Mouse (Mus musculus): ENCODE measurements around the gene Isy1. TPM values are rescaled to one million over a fixed set of nuclear protein-coding genes. Genes with fewer than 3 reads are reported as not detected.

The Isy1 gene
- polyA plus RNA-seq, 2 experiments: 41.8 to 51.5 TPM

- H3K27me3 ChIP-seq (ENCODE audit: control insufficient read depth, insufficient read depth, low read length): no peaks in the 10 kb centered on the region
- ATAC-seq (ENCODE audit: low FRiP score, low read depth) (no peak), DNase-seq (ENCODE audit: low spot score) (no peak)
- H3K36me3 ChIP-seq (ENCODE audit: control insufficient read depth, insufficient read depth, low read length): no peaks in the 10 kb centered on the region
- H3K9ac ChIP-seq (ENCODE audit: low read depth, low read length, severe bottlenecking): no peak overlapping the region
- H3K9me3 ChIP-seq (ENCODE audit: control insufficient read depth, low read length): no peaks in the 10 kb centered on the region
- no peak overlapping the region for H3K27ac ChIP-seq (replicated peaks; ENCODE audit: low read depth, low read length)
- no peak for TF ChIP-seq POLR2A (IDR thresholded peaks at IDR 0.05; ENCODE audit: borderline replicate concordance, extremely low read depth, insufficient read depth, insufficient read length)
- WGBS: 70% methylated on average over 3 of the region's 3 CpGs
- H3K4me3 ChIP-seq (replicated peaks; ENCODE audit: low read length): no peak overlapping the region
- no peak overlapping the region for H3K4me2 ChIP-seq (replicated peaks; ENCODE audit: low read depth, low read length, severe bottlenecking)
- no peaks in the 10 kb centered on the region for H3K4me1 ChIP-seq (ENCODE audit: control insufficient read depth, insufficient read depth, low read length)
These were observed 41.0 kb upstream of the Isy1 start for GRCm38 (mm10) chr6:87879628-87880027.

GRCm38 (mm10) chr6:87879010-87879409 is 40.4 kb upstream of the Isy1 start:
- TF ChIP-seq POLR2A (IDR thresholded peaks at IDR 0.05; ENCODE audit: borderline replicate concordance, extremely low read depth, insufficient read depth, insufficient read length): no peak
- H3K4me1 ChIP-seq (ENCODE audit: control insufficient read depth, insufficient read depth, low read length): no peaks in the 10 kb centered on the region

DNA sequence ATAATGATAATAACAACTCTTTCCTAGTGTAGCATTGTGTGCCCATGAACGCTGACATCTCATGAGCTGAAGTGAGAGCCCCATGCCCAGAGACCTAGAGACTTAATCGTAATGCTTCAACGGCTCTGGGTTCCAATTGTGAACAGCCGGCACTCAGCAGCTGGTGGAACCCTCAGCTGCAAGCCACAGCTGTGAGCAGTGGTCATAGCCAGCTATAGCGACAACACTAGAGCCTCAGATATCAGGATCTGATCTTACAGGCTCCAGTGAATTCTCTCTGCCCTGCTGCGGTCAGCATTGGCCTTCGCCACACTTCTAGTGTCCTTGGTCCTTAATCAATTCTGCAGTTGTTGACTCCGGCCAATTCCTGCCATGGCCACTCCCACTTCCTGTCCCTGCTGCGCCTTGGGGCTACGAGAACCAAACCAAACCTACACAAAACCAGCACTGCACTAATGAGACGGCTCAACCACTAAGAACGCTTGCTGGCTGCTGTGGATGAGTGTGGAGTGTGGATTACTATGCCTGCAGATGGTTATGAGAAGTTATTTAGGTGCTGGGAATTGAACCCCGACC is 37.6 kb upstream of the Isy1 start:
- H3K9me3 ChIP-seq (ENCODE audit: control insufficient read depth, low read length): no peaks in the 10 kb centered on the region
- TF ChIP-seq POLR2A (IDR thresholded peaks at IDR 0.05; ENCODE audit: borderline replicate concordance, extremely low read depth, insufficient read depth, insufficient read length): no peak
- H3K36me3 ChIP-seq (ENCODE audit: control insufficient read depth, insufficient read depth, low read length): no peaks in the 10 kb centered on the region
- H3K4me2 ChIP-seq (replicated peaks; ENCODE audit: low read depth, low read length, severe bottlenecking): no peak overlapping the region
- H3K9ac ChIP-seq (ENCODE audit: low read depth, low read length, severe bottlenecking): no peak overlapping the region
- H3K27ac ChIP-seq (replicated peaks; ENCODE audit: low read depth, low read length): no peak overlapping the region
- H3K4me3 ChIP-seq (replicated peaks; ENCODE audit: low read length): no peak overlapping the region
- no peak for DNase-seq (ENCODE audit: low spot score)
- no peaks in the 10 kb centered on the region for H3K27me3 ChIP-seq (ENCODE audit: control insufficient read depth, insufficient read depth, low read length)
- 66% methylated on average over 13 of the region's 13 CpGs for WGBS
- H3K4me1 ChIP-seq (ENCODE audit: control insufficient read depth, insufficient read depth, low read length): no peaks in the 10 kb centered on the region
- no peak for ATAC-seq (ENCODE audit: low FRiP score, low read depth)

More at GRCm38 (mm10) chr6:87879010-87879409, 40.4 kb upstream of the Isy1 start:
- no peaks in the 10 kb centered on the region for H3K27me3 ChIP-seq (ENCODE audit: control insufficient read depth, insufficient read depth, low read length)
- DNase-seq (ENCODE audit: low spot score) (no peak), ATAC-seq (ENCODE audit: low FRiP score, low read depth) (no peak)
- no peak overlapping the region for H3K9ac ChIP-seq (ENCODE audit: low read depth, low read length, severe bottlenecking)
- H3K9me3 ChIP-seq (ENCODE audit: control insufficient read depth, low read length): no peaks in the 10 kb centered on the region
- H3K4me2 ChIP-seq (replicated peaks; ENCODE audit: low read depth, low read length, severe bottlenecking): no peak overlapping the region
- 29% methylated on average over 4 of the region's 4 CpGs for WGBS
- H3K4me3 ChIP-seq (replicated peaks; ENCODE audit: low read length): no peak overlapping the region
- H3K27ac ChIP-seq (replicated peaks; ENCODE audit: low read depth, low read length): no peak overlapping the region
- no peaks in the 10 kb centered on the region for H3K36me3 ChIP-seq (ENCODE audit: control insufficient read depth, insufficient read depth, low read length)

- no peaks in the 10 kb centered on the region for H3K4me1 ChIP-seq (ENCODE audit: control insufficient read depth, insufficient read depth, low read length)
- no peak overlapping the region for H3K4me2 ChIP-seq (replicated peaks; ENCODE audit: low read depth, low read length, severe bottlenecking)
- no peak for DNase-seq (ENCODE audit: low spot score)
- 87% methylated on average over 7 of the region's 7 CpGs for whole genome bisulfite sequencing
- no peak overlapping the region for H3K9ac ChIP-seq (ENCODE audit: low read depth, low read length, severe bottlenecking)
- no peak overlapping the region for H3K4me3 ChIP-seq (replicated peaks; ENCODE audit: low read length)
- TF ChIP-seq POLR2A (IDR thresholded peaks at IDR 0.05; ENCODE audit: borderline replicate concordance, extremely low read depth, insufficient read depth, insufficient read length): no peak
- H3K27me3 ChIP-seq (ENCODE audit: control insufficient read depth, insufficient read depth, low read length): no peaks in the 10 kb centered on the region
- H3K27ac ChIP-seq (replicated peaks; ENCODE audit: low read depth, low read length): no peak overlapping the region
- H3K36me3 ChIP-seq (ENCODE audit: control insufficient read depth, insufficient read depth, low read length): no peaks in the 10 kb centered on the region
- no peak for ATAC-seq (ENCODE audit: low FRiP score, low read depth)
- no peaks in the 10 kb centered on the region for H3K9me3 ChIP-seq (ENCODE audit: control insufficient read depth, low read length)
These were observed 37.0 kb upstream of the Isy1 start for GRCm38 (mm10) chr6:87875562-87875961.

- H3K4me2 ChIP-seq (replicated peaks; ENCODE audit: low read depth, low read length, severe bottlenecking): no peak overlapping the region
- TF ChIP-seq POLR2A (IDR thresholded peaks at IDR 0.05; ENCODE audit: borderline replicate concordance, extremely low read depth, insufficient read depth, insufficient read length): no peak
- no peaks in the 10 kb centered on the region for H3K27me3 ChIP-seq (ENCODE audit: control insufficient read depth, insufficient read depth, low read length)
- H3K4me1 ChIP-seq (ENCODE audit: control insufficient read depth, insufficient read depth, low read length): no peaks in the 10 kb centered on the region
- H3K4me3 ChIP-seq (replicated peaks; ENCODE audit: low read length): no peak overlapping the region
- H3K36me3 ChIP-seq (ENCODE audit: control insufficient read depth, insufficient read depth, low read length): no peaks in the 10 kb centered on the region
- H3K27ac ChIP-seq (replicated peaks; ENCODE audit: low read depth, low read length): no peak overlapping the region
- WGBS: 67% methylated on average over 1 of the region's 1 CpGs
- ATAC-seq (ENCODE audit: low FRiP score, low read depth) (no peak), DNase-seq (ENCODE audit: low spot score) (no peak)
- no peaks in the 10 kb centered on the region for H3K9me3 ChIP-seq (ENCODE audit: control insufficient read depth, low read length)
- no peak overlapping the region for H3K9ac ChIP-seq (ENCODE audit: low read depth, low read length, severe bottlenecking)
These were observed 36.5 kb upstream of the Isy1 start for GRCm38 (mm10) chr6:87875083-87875482.

- DNase-seq (ENCODE audit: low spot score) (no peak), ATAC-seq (ENCODE audit: low FRiP score, low read depth) (no peak)
- Histone ChIP-seq H3K36me3 (ENCODE audit: control insufficient read depth, insufficient read depth, low read length) (no peaks in the 10 kb centered on the region), H3K27me3 (ENCODE audit: control insufficient read depth, insufficient read depth, low read length) (no peaks in the 10 kb centered on the region), H3K4me1 (ENCODE audit: control insufficient read depth, insufficient read depth, low read length) (no peaks in the 10 kb centered on the region), H3K4me3 (replicated peaks; ENCODE audit: low read length) (no peak overlapping the region), H3K9ac (ENCODE audit: low read depth, low read length, severe bottlenecking) (no peak overlapping the region), H3K4me2 (replicated peaks; ENCODE audit: low read depth, low read length, severe bottlenecking) (no peak overlapping the region), H3K27ac (replicated peaks; ENCODE audit: low read depth, low read length) (no peak overlapping the region), H3K9me3 (ENCODE audit: control insufficient read depth, low read length) (no peaks in the 10 kb centered on the region)
- WGBS: 87% methylated on average over 2 of the region's 2 CpGs
- TF ChIP-seq POLR2A (IDR thresholded peaks at IDR 0.05; ENCODE audit: borderline replicate concordance, extremely low read depth, insufficient read depth, insufficient read length): no peak
These were observed 35.4 kb upstream of the Isy1 start for GRCm38 (mm10) chr6:87873963-87874362.

Data from limb, embryonic 14.5 days (tissue).